Mouse (Mus musculus): ENCODE data around the gene Aph1c.
"Not testable (repeated sequence)": the region's sequence is repeated elsewhere in the genome, so short reads cannot be mapped to it uniquely, and the experiment has no call there.

Aph1c gene

DNA sequence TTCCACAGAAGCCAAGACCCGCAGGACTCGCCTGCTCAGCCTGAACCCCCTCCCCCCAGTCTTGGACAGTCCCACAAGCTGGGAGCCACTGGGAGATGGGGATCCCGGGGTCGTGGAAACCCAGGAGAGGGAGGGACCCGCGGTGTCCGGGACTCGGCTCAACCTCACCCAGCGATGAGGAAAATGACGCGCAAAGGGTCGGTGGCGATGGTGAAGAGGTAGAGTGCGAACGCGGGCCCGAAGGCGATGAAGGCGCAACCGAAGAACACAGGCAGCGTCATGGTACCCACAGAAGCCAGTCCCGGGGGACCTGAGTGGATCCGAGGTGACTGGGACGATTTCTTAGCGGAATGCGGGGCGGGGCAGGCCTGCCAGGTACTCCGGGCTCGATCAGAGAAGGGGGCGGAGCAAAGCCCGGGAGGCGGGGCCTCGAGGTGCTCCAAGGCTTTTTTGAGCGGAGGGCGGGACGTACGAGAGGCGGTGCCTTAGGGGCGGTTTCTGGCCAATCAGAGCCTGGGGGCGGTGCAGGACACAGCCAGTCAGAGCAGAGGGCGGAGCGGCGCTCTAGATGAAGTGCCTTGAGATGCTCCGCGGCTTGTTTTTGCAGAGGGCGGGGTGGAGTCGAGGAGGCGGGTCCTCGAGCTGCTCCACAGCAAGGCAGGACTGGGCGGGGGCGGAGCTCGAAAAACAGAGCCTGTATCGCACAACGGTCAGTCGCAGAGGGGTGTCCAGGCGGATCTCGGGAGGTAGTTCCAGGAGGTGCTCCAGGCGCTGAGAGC is at the start of gene Aph1c:
TSS of gene Aph1c (minus strand) at position 409 of the 779 bp plus-strand sequence.
- DNase-seq (ENCODE audit: low spot score) = peak; percentile 99

DNA sequence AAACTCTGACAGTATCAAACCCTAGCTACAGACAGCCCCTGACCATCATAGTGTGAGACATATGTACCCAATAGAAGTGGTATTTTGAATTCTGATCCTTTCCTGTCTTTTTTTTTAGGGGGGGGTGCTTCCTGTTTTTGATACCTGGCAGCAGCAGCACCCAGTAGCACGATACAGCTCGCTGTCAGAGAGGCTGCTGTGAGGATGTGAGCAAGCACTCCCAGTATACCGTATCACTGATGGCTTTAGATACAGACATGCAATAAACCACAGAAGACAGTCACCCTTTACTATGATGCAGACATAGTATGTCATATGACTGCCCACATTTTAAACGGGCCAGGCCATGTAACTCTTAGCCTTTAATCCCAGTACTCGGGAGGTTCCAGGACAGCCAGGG is 49.0 kb upstream of the Aph1c start:
- no peak for DNase-seq (ENCODE audit: low spot score)

DNA sequence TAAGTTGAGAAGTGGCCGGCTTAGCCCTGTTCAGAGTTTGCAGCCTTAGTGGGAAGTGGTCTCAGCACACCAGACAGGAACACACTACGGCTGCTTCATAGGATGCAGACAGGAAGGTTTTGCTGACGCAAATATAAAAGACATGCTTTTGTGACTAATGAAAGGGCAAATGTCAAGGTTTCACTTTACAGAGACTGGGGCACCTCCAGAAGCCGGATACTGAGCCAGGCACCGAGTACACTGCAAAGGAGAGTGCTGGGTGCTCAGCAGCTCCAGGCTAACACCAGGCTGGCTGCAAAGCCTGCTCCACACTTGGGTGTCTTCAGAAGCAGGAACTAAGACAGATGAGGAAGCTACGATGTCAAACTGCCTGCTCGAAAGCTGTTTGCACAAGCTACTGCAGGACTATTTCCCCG is 47.9 kb upstream of the Aph1c start:
- no peak for DNase-seq (ENCODE audit: low spot score)

DNA sequence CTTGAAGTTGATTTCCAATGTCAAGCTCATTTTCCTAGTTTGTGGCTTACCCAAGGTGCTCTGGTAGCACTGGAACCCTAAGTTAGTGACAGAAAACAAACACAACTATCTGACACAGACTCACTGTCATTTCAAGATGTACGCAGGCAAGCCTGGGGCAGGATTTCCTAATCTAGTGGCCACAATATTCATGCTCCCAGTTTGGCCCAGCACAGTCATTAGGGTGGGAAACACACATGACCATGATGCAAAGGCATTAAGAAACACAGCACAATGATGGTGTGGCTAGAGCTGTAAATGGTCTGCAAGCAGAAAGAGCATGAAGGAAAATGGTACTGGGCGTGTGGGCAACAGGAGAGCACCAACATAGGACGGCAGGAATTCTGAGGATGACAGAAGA is 47.3 kb upstream of the Aph1c start:
- no peak for DNase-seq (ENCODE audit: low spot score)

DNA sequence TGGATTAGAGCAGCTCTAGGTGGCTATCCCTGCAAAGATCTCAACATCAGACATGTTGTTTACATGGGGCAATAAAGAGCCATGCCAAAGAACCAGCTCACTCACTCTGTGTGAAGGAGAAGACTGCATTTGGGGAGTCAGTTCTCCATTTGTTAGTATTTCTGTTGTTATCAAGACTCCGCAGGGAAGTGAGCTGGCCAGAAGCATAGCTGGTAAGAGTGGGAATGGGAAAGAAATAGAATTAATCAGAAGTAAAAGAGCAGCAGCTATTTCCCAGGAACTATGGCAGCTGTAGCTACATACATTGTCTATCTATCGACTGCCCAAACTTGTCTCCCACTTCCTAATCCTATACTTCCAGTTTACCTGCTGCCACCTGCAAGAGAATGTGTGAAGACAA is 46.2 kb upstream of the Aph1c start:
- no peak for DNase-seq (ENCODE audit: low spot score)

DNA sequence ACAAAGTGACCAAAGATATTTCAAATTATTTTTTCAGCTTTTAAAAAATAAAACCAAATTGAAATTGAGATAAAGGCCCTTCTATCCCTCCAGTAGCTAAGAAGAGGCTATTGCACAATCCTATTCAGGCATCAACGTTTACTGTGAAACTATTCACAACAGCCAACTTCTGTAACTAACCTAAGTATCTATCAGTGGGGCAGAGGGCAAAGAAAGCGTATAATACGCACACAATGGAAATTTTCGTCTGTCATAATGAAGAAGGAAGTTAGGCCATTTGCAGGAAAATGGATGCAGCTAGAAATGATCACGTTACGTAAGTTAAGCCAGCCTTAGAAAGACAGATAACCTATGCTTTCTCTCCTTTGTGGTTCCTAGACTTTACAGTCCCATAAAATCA is 45.0 kb upstream of the Aph1c start:
- no peak for DNase-seq (ENCODE audit: low spot score)

DNA sequence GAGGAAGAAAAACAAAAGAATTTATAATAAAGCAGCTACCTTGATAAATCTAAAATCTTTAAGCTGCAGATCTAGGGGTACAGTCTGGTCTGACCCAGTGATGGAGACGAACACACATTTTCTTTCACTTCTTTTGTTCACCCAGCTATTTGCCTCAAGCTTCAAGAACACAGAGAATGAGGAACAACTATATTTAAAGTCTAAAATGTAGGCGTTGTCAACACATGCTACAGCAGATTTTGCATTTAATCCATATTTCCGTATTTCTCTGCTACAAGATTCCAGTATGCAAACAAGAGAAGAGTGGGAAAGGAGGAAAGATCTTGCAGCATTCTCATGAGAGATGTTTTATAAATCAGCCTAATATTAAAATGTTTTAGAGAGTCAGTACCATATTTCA is 44.4 kb upstream of the Aph1c start:
- no peak for DNase-seq (ENCODE audit: low spot score)

DNA sequence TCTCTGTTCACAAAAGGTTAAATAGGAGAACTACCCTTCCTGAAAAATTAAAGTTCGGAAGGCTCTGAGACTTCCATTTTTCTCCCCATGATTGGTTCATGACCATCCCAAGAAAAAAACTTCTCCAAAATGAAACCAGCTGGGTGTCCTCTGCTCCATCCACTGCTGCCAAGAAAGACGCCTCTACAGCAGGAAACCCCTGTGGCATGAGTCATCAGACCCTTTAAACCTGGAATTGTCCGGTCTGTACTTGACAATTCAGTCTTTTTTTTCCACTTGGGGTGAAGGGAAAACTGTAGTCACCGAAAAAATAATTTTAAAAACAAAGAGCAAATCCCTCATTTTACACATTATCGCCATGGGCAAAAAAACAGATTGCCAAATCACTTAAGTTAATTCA is 42.1 kb upstream of the Aph1c start:
- DNase-seq (ENCODE audit: low spot score) = no peak

DNA sequence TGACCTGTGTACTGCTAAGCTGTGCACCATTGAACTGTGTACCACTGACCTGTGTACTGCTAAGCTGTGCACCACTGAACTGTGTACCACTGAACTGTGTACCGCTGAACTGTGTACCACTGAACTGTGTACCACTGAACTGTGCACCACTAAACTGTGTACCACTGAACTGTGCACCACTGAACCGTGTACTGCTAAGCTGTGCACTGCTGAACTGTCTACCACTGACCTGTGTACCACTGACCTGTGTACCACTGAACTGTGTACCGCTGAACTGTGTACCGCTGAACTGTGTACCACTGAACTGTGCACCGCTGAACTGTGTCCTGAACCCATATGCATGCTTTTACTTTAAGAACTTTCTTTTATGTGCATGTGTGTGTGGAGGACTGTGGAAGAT is 39.8 kb upstream of the Aph1c start:
- no peak for DNase-seq (ENCODE audit: low spot score)

DNA sequence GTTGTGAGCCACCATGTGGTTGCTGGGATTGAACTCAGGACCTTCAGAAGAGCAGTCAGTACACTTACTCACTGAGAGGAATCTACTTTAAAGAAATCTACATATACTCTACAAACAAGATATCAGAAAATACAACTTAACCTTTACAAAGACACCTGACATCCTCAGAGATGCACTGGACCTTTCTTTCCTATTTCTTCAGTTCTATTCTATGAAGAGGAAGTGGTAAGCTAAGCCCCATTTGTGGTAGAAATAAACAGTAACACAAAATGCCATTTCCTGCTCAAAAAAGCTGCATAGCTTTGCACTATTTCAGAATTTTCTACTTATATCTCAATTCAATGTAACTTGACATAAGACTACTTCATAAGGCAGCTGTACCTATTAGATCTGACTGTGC is 39.0 kb upstream of the Aph1c start:
- DNase-seq (ENCODE audit: low spot score) = no peak

DNA sequence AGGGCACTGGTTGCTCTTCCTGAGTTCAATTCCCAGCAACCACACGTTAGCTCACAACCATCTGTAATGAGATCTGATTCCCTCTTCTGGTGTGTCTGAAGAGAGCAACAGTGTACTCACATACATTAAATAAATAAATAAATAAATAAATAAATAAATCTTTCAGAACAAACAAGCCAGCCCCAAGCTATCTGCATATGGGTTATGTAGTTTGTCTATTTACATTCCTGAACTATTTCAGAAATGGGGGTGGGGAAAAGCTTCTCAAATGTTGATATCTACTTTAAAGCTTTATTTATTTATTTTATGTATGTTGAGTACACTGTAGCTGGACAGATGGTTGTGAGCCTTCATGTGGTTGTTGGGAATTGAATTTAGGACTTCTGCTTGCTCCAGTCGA is 38.5 kb upstream of the Aph1c start:
- DNase-seq (ENCODE audit: low spot score) = not testable (repeated sequence)

DNA sequence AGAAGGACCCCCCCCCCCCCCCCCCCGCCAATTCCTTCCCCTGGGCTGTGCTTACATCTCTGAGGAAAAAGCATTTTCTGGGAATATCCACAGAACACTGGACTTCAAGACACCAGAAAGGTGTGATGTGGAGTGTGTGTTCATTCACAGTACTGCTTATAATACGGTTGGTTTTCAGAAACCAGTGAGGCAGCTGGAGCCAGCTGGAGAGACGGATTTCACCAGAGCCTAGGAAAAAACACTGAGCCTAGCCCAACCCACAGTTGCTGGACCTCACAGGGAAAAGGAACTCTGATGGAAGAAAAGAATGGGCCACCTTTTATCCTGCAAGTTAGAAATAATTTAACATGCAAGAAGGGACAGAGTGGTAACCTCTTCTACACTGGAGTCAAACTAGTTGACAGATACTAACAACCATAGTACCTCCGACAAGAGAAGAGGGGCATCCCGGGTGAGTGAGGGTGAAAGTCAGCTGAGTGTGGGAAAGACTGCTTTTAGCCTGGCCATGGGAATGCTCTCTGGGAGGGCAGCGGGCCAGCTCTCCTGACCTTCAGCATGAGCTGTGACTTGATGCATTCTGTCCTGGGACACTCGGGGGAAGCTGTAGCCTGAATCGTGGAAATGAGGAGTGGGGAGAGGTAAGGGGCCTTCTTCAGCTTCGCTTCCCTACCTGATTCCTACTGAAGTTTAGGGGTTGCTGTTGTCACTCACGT is 37.6 kb upstream of the Aph1c start:
- no peak for DNase-seq (ENCODE audit: low spot score)

DNA sequence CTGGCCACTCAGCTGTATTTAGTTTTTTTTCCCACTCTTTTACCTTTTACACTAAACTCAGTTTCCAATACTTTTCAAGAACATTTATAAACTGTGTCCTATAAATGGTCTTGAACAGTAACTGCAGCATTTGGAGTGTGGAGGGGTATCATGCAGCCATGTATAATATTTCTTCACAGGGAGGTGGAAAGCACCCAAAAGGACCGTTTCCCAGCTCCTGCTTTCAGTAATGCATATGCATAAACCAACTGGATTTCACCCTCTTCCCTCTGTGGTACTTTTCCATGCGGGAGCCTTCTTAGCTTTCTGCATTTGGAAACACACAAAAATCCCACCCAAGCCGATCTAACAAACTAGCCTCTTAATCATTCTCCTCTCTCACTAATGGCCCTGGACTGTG is 30.2 kb upstream of the Aph1c start:
- no peak for DNase-seq (ENCODE audit: low spot score)

DNA sequence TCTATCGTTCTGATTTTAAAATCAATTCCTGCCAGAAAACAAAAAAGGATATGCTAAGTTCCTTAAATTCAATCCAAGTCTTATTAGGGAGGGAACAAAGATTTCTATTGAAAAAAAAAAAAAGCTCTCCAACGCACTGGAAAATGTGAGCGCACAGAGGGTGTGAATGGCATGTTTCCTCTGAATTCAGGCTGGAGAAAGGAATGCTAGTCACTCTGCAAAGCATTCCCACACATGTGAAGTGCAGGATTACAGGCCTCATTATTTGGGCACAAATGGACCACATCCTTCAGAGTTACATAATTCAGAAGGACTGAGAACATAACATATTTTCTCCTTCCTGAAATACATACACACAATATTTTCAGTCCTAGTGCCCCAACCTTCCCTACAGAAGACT is 28.9 kb upstream of the Aph1c start:
- DNase-seq (ENCODE audit: low spot score) = no peak

DNA sequence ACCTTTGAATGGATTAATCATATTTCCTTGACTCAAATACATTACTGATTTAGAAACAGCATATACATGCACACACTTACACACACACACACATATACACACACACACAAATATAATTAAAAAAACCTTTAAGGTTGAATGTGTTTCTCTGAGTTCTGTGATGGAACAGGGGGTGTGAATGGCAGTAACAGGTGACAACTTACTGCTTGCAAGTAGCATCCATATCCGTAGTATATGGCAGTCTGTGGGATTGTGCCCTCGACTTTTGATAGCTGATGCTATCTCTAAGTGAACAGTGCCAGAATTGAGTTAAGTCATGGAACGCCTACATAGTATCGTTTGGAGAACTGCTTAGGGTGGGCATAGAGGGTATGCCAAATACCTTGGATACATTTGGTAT is 27.7 kb upstream of the Aph1c start:
- DNase-seq (ENCODE audit: low spot score) = no peak

DNA sequence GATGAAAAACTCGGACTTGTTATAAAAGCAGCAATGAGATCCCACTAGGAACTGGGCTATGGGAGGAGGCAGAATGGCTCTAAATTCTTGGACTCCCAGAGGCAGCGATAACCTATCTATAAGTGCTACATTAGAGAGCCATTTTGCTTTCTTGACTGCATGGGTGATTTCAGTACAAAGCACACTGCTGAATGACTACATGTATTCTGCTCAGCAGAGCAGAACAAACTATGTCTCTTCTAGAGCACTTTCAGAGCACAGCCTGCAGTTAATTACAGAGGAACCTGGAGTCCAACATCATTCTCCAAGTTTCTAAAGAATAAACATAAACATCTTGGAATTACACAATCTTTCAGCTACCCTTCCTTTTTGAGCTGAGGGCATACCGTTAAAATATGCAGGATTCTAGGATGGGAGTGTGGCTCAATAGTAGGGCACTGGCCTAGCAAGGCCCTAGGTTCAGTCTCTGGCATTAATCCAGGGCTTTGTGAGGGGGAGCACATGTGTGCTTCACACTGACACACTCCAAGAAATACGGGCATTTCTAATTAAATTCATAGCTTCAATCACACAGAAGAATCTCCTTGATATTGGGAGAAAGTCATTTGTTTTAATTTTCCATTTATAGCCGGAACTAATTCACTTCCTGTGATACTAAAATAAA is 26.7 kb upstream of the Aph1c start:
- no peak for DNase-seq (ENCODE audit: low spot score)

DNA sequence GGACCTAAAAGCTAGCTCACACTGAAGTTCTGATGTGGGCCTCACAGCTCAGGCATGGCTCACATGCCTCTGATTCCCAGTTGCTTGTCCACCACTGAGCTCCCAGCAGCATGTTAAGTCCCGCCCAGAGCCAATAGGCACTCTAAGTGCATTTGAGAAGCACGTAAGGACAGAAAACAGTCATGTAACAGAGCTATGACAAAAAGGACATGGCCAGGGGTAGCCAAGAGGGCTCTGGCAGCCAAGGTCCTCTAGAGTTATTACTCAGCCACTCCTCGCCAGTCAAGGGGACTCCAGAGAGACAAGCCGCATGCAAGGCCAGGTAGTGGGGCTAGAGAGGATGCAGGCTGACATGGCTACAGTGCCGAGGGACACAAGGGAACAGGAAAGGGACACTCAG is 25.0 kb upstream of the Aph1c start:
- no peak for DNase-seq (ENCODE audit: low spot score)

DNA sequence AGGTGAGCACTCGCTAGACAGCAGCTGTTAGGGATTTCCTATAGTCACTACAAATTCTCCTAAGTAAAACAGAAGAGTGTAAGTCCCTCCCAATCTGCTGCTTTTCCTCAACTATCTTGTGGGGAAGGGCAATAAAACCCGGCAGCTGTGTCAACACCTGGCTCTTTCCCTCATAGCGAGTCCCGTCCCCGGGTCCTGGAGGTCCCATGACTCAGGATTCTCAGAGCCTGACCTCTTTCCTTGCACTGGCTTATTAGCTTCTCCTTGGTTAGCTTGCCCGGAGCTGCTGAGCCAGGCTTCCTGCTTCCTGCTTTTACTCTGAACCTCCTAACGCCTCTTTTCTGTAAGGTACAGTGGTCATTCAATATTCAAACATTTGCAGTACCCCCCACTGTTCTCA is 21.3 kb upstream of the Aph1c start:
- DNase-seq (ENCODE audit: low spot score) = no peak

DNA sequence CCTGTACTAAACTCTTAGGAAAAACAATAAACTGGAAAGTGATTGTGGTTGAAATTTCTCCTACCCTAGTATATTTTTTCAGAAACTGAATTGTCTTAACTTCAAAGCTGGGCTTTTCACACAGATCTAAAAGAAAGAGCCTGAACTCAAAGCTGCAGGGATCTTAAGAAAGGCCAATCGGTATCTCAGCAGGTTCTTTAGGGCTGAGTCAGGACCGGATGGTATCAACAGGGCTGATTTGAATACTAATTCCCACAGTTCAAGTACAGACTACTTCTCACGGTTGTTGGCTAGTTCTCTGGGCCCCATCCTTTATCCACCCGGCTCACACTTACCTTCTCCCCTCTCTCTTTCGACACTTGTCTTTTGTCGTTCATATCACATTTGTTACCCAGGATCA is 18.1 kb upstream of the Aph1c start:
- DNase-seq (ENCODE audit: low spot score) = no peak

DNA sequence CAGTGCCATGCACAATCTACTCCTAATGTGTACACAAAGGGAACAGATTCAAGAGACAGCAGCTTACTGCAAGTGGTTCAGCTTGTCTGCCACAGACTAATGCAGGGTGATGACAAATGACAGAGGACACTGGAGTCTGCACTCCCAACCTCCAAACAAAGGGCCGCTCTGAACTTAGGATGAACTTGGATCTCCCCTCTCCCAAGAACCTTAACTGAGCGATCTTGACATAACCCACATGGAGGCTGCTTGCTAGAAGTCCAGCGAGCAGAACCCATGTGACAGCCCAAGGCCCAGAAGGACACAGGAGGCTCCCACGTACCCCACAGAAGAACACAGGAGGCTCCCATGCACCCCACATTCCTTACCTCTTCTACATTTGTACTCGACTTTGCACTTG is 16.4 kb upstream of the Aph1c start:
- no peak for DNase-seq (ENCODE audit: low spot score)

DNA sequence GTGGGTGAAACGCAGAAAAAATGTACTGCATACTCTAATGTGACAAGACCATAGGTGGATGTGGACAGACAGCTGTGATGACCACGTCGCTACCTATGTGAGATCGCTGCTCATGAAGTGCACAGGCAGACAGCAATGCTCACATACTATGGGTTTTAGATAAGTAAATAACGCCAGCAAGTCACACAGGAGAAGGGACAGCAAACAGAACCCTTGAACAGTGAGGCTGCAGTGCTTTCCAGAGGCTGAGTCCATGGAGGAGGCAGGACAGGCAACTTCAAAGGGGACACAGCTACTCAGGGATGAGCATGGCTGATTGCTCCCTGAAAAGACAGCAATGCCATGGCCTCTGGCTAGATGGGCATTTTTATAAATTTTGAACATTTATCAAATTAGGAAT is 12.3 kb upstream of the Aph1c start:
- DNase-seq (ENCODE audit: low spot score) = no peak

DNA sequence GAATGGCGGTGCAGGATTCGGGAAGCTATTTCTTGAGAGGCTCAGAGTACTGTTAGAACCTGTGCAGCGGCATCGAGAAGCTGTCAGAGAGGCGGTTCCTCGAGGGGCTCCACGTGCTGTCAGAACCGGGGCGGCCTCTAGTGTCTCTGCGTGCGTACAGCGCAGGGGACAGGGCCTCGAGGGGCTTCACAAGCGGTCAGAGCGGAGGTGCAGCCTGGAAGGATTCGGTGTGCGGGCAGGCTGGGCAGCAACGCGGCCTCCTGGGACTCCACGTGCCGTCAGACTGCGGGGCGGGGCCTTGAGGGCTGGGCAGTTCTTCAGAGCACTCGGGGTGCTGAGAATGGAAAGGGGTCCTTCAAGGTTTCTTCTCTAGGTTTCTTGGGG is 563 bp upstream of the Aph1c start:
- DNase-seq (ENCODE audit: low spot score) = no peak

DNA sequence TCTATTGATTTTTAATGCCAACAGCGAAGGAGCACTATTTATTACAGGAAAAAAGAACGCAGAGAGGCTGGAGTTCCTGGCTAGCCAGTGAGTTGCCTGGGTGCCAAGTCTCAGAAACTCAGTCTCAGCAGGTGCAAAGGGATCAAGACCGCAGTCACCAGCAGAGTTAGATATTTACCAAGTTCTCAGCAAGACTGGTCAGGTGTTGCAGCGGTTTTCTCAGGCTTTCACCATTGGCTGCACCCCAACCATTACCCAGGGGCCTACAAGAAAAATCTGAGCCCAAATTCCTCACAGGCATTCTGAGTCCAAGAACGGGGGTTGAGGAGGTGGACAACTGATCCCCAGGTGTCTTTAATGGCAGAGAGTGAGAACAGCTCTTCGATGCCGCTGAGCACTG is 675 bp downstream of the Aph1c start:
- no peak for DNase-seq (ENCODE audit: low spot score)

All from layer of hippocampus, adult 11-12 months (tissue).